Mouse (Mus musculus): ENCODE results near the gene Noxo1. TPM values are rescaled to one million over a fixed set of nuclear protein-coding genes. Genes with fewer than 3 reads are reported as not detected.
A peak's percentile ranks its signal among the peaks of the same experiment; 100 is the strongest.
"Not testable (repeated sequence)": the region's sequence is repeated elsewhere in the genome, so short reads cannot be mapped to it uniquely, and the experiment has no call there.

Noxo1 gene
- polyA plus RNA-seq, 1 experiment from 2014 or later: 0.58 TPM

GRCm38 (mm10) chr17:24720616-24721015, 24.6 kb downstream of the Noxo1 start:
- WGBS: 2% methylated on average over 11 of the region's 11 CpGs
- not testable (repeated sequence) for H3K9me3 ChIP-seq (ENCODE audit: control insufficient read depth, low read length); ATAC-seq (replicated peaks; ENCODE audit: low FRiP score); H3K27me3 ChIP-seq (replicated peaks; ENCODE audit: control insufficient read depth, insufficient read depth, low read length); DNase-seq (ENCODE audit: low spot score)
- peak overlapping the region; percentile 80 for H3K4me2 ChIP-seq
- peak overlapping the region; percentile 80 for H3K27ac ChIP-seq (ENCODE audit: low read depth, low read length)
- H3K4me3 ChIP-seq (ENCODE audit: low read depth, low read length): peak overlapping the region; percentile 81
- peaks cover 17% of the 10 kb centered on the region for H3K36me3 ChIP-seq (ENCODE audit: control insufficient read depth, insufficient read depth, low read length)
- peaks cover 18% of the 10 kb centered on the region for H3K4me1 ChIP-seq (replicated peaks; ENCODE audit: control insufficient read depth, insufficient read depth, low read length)
- peak overlapping the region; percentile 96 for H3K9ac ChIP-seq (ENCODE audit: low read depth, low read length)

GRCm38 (mm10) chr17:24721383-24721955, 25.4 kb downstream of the Noxo1 start:
- DNase-seq (ENCODE audit: low spot score); ATAC-seq (replicated peaks; ENCODE audit: low FRiP score); H3K9me3 ChIP-seq (ENCODE audit: control insufficient read depth, low read length); H3K27me3 ChIP-seq (replicated peaks; ENCODE audit: control insufficient read depth, insufficient read depth, low read length): not testable (repeated sequence)
- Histone ChIP-seq H3K27ac (ENCODE audit: low read depth, low read length) (peak overlapping the region; percentile 68), H3K36me3 (ENCODE audit: control insufficient read depth, insufficient read depth, low read length) (peaks cover 13% of the 10 kb centered on the region), H3K9ac (ENCODE audit: low read depth, low read length) (peak overlapping the region; percentile 96), H3K4me1 (replicated peaks; ENCODE audit: control insufficient read depth, insufficient read depth, low read length) (peaks cover 18% of the 10 kb centered on the region), H3K4me2 (peak overlapping the region; percentile 80), H3K4me3 (ENCODE audit: low read depth, low read length) (peak overlapping the region; percentile 81)
- WGBS: 20% methylated on average over 7 of the region's 7 CpGs

GRCm38 (mm10) chr17:24722220-24722924, 26.3 kb downstream of the Noxo1 start:
- Histone ChIP-seq H3K27me3 (replicated peaks; ENCODE audit: control insufficient read depth, insufficient read depth, low read length) (no peaks in the 10 kb centered on the region), H3K9ac (ENCODE audit: low read depth, low read length) (peak overlapping the region; percentile 96), H3K9me3 (ENCODE audit: control insufficient read depth, low read length) (no peaks in the 10 kb centered on the region), H3K36me3 (ENCODE audit: control insufficient read depth, insufficient read depth, low read length) (peaks cover 12% of the 10 kb centered on the region), H3K4me3 (ENCODE audit: low read depth, low read length) (peak overlapping the region; percentile 81), H3K27ac (ENCODE audit: low read depth, low read length) (peak overlapping the region; percentile 68), H3K4me2 (peak overlapping the region; percentile 80), H3K4me1 (replicated peaks; ENCODE audit: control insufficient read depth, insufficient read depth, low read length) (peaks cover 18% of the 10 kb centered on the region)
- WGBS: 20% methylated on average over 13 of the region's 13 CpGs
- peak; percentile 48 for DNase-seq (ENCODE audit: low spot score)
- ATAC-seq (replicated peaks; ENCODE audit: low FRiP score): no peak

- Histone ChIP-seq H3K9ac (ENCODE audit: low read depth, low read length) (peak overlapping the region; percentile 76), H3K9me3 (ENCODE audit: control insufficient read depth, low read length) (no peaks in the 10 kb centered on the region), H3K4me1 (replicated peaks; ENCODE audit: control insufficient read depth, insufficient read depth, low read length) (peaks cover 17% of the 10 kb centered on the region), H3K4me2 (peak overlapping the region; percentile 80), H3K4me3 (ENCODE audit: low read depth, low read length) (peak overlapping the region; percentile 81), H3K36me3 (ENCODE audit: control insufficient read depth, insufficient read depth, low read length) (peaks cover 12% of the 10 kb centered on the region), H3K27ac (ENCODE audit: low read depth, low read length) (peak overlapping the region; percentile 69), H3K27me3 (replicated peaks; ENCODE audit: control insufficient read depth, insufficient read depth, low read length) (no peaks in the 10 kb centered on the region)
- WGBS: 2% methylated on average over 12 of the region's 12 CpGs
- DNase-seq (ENCODE audit: low spot score) (peak; percentile 65), ATAC-seq (replicated peaks; ENCODE audit: low FRiP score) (no peak)
Observed at GRCm38 (mm10) chr17:24723122-24723880, 27.3 kb downstream of the Noxo1 start.

- H3K9ac ChIP-seq (ENCODE audit: low read depth, low read length): peak overlapping the region; percentile 76
- H3K4me2 ChIP-seq: peak overlapping the region; percentile 80
- no peaks in the 10 kb centered on the region for H3K9me3 ChIP-seq (ENCODE audit: control insufficient read depth, low read length)
- peak; percentile 45 for ATAC-seq (replicated peaks; ENCODE audit: low FRiP score)
- peaks cover 12% of the 10 kb centered on the region for H3K4me1 ChIP-seq (replicated peaks; ENCODE audit: control insufficient read depth, insufficient read depth, low read length)
- H3K27ac ChIP-seq (ENCODE audit: low read depth, low read length): peak overlapping the region; percentile 69
- DNase-seq (ENCODE audit: low spot score): no peak
- peaks cover 12% of the 10 kb centered on the region for H3K36me3 ChIP-seq (ENCODE audit: control insufficient read depth, insufficient read depth, low read length)
- peak overlapping the region; percentile 81 for H3K4me3 ChIP-seq (ENCODE audit: low read depth, low read length)
- H3K27me3 ChIP-seq (replicated peaks; ENCODE audit: control insufficient read depth, insufficient read depth, low read length): no peaks in the 10 kb centered on the region
- 0% methylated on average over 15 of the region's 15 CpGs for WGBS
Observed at GRCm38 (mm10) chr17:24723881-24724180, 27.8 kb downstream of the Noxo1 start.

- peaks cover 12% of the 10 kb centered on the region for H3K36me3 ChIP-seq (ENCODE audit: control insufficient read depth, insufficient read depth, low read length)
- peaks cover 10% of the 10 kb centered on the region for H3K4me1 ChIP-seq (replicated peaks; ENCODE audit: control insufficient read depth, insufficient read depth, low read length)
- peak; percentile 96 for DNase-seq (ENCODE audit: low spot score)
- H3K9ac ChIP-seq (ENCODE audit: low read depth, low read length): peak within 1 kb of the TSS; percentile 76
- no peaks in the 10 kb centered on the region for H3K27me3 ChIP-seq (replicated peaks; ENCODE audit: control insufficient read depth, insufficient read depth, low read length)
- H3K4me2 ChIP-seq: peak within 1 kb of the TSS; percentile 80
- H3K27ac ChIP-seq (ENCODE audit: low read depth, low read length): peak within 1 kb of the TSS; percentile 69
- peak; percentile 64 for ATAC-seq (replicated peaks; ENCODE audit: low FRiP score)
- WGBS: under 1% methylated on average over 30 of the region's 30 CpGs
- peak within 1 kb of the TSS; percentile 81 for H3K4me3 ChIP-seq (ENCODE audit: low read depth, low read length)
- no peaks in the 10 kb centered on the region for H3K9me3 ChIP-seq (ENCODE audit: control insufficient read depth, low read length)
Observed at GRCm38 (mm10) chr17:24724184-24724583, 28.1 kb downstream of the Noxo1 start, which contains the start of gene Ndufb10. TSS of gene Ndufb10 (minus strand) at chr17:24724478.

GRCm38 (mm10) chr17:24725637-24726390, 29.8 kb downstream of the Noxo1 start:
- no peaks in the 10 kb centered on the region for H3K27me3 ChIP-seq (replicated peaks; ENCODE audit: control insufficient read depth, insufficient read depth, low read length)
- H3K9me3 ChIP-seq (ENCODE audit: control insufficient read depth, low read length): no peaks in the 10 kb centered on the region
- no peak overlapping the region for H3K4me2 ChIP-seq
- peaks cover 12% of the 10 kb centered on the region for H3K36me3 ChIP-seq (ENCODE audit: control insufficient read depth, insufficient read depth, low read length)
- peaks cover 10% of the 10 kb centered on the region for H3K4me1 ChIP-seq (replicated peaks; ENCODE audit: control insufficient read depth, insufficient read depth, low read length)
- ATAC-seq (replicated peaks; ENCODE audit: low FRiP score) (no peak), DNase-seq (ENCODE audit: low spot score) (no peak)
- 65% methylated on average over 3 of the region's 3 CpGs for WGBS
- H3K27ac ChIP-seq (ENCODE audit: low read depth, low read length): no peak overlapping the region
- no peak overlapping the region for H3K9ac ChIP-seq (ENCODE audit: low read depth, low read length)
- no peak overlapping the region for H3K4me3 ChIP-seq (ENCODE audit: low read depth, low read length)

GRCm38 (mm10) chr17:24727618-24728017, 31.6 kb downstream of the Noxo1 start, which contains the start of gene Rpl3l:
TSS of gene Rpl3l (plus strand) at chr17:24727820.
- Histone ChIP-seq H3K4me3 (ENCODE audit: low read depth, low read length) (no peak within 1 kb of the TSS), H3K9ac (ENCODE audit: low read depth, low read length) (no peak within 1 kb of the TSS), H3K27me3 (replicated peaks; ENCODE audit: control insufficient read depth, insufficient read depth, low read length) (no peaks in the 10 kb centered on the region), H3K27ac (ENCODE audit: low read depth, low read length) (no peak within 1 kb of the TSS), H3K36me3 (ENCODE audit: control insufficient read depth, insufficient read depth, low read length) (no peaks in the 10 kb centered on the region), H3K4me1 (replicated peaks; ENCODE audit: control insufficient read depth, insufficient read depth, low read length) (peaks cover 2% of the 10 kb centered on the region; the same call in 1 of the 2 replicates), H3K4me2 (no peak within 1 kb of the TSS), H3K9me3 (ENCODE audit: control insufficient read depth, low read length) (no peaks in the 10 kb centered on the region)
- WGBS: 70% methylated on average over 2 of the region's 2 CpGs
- ATAC-seq (replicated peaks; ENCODE audit: low FRiP score): no peak
- no peak for DNase-seq (ENCODE audit: low spot score)

Data from liver, embryonic 11.5 days (tissue).